Mouse (Mus musculus) bone marrow macrophage, adult 2 months (primary cell): ENCODE results near the gene Sult2b1.

Experiments used
- CTCF ChIP-seq: IDR thresholded peaks from 2 replicates; pipeline ENCODE4 v1.5.1; 2012; ENCODE audit warnings: low read depth, mild to moderate bottlenecking, low read length, moderate library complexity
- POLR2A ChIP-seq: IDR thresholded peaks from 2 replicates; pipeline ENCODE4 v1.6.1; 2012; ENCODE audit warnings: mild to moderate bottlenecking, low read depth, low read length, borderline replicate concordance

DNA sequence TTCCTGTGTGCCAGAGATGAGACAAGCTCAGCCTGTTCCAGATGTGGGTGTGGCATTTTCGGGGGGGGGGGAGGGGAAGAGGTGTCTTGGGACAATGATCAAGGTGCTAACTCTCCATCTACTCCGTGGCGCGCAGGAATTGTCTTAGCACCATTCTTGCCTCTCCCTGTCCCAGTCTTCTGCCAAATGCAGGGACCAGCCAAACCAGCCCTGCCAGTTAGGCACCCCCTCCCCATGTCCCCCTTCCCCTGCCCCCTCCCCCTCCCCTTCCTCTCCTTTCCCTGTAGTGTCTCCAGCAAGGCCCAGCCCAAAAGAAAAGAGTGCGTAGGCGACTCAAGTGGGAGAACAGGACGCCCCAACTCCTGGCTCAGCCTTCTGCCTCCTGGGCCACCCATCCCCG is 17.7 kb downstream of the Sult2b1 start:
- TF ChIP-seq CTCF = no peak
- no peak for TF ChIP-seq POLR2A
